Mouse (Mus musculus) intestine, embryonic 14.5 days (tissue): ENCODE results near the gene Hectd1. TPM values are rescaled to one million over a fixed set of nuclear protein-coding genes. Genes with fewer than 3 reads are reported as not detected.

Source experiments
- ATAC-seq: fragments of 200-750 bp; cut with Nextera tagmentation; replicated peaks from 2 replicates; pipeline ENCODE4 v1.8.0; 2017; ENCODE audit warnings: low read depth, moderate number of reproducible peaks, moderate TSS enrichment, moderate library complexity; ENCODE audit not compliant: low FRiP score, low TSS enrichment
- DNase-seq: peaks from one replicate; pipeline ENCODE4 v3.0.0-alpha.2; 2018; ENCODE audit warnings: low spot score
- H3K27ac ChIP-seq: fragments of 300-500 bp; sonication (generic); 2 replicates; pipeline ENCODE4 v1.5.1; 2014; ENCODE audit warnings: low read depth, mild to moderate bottlenecking, control low read depth
- H3K27me3 ChIP-seq: fragments of 300-500 bp; sonication (generic); replicated peaks from 2 replicates; pipeline ENCODE4 v1.6.1; 2014; ENCODE audit warnings: low read length, control low read depth; ENCODE audit not compliant: control insufficient read depth, insufficient read depth
- H3K36me3 ChIP-seq: fragments of 300-500 bp; sonication (generic); 2 replicates; pipeline ENCODE4 v1.6.1; 2014; ENCODE audit warnings: low read length, control low read depth; ENCODE audit not compliant: control insufficient read depth, insufficient read depth
- H3K4me1 ChIP-seq: fragments of 300-500 bp; sonication (generic); replicated peaks from 2 replicates; pipeline ENCODE4 v1.6.1; 2014; ENCODE audit warnings: low read length, control low read depth, mixed read lengths; ENCODE audit not compliant: control insufficient read depth, insufficient read depth
- H3K4me2 ChIP-seq: fragments of 300-500 bp; sonication (generic); 2 replicates; pipeline ENCODE4 v1.6.1; 2014; ENCODE audit warnings: low read length
- H3K4me3 ChIP-seq: fragments of 300-500 bp; sonication (generic); 2 replicates; pipeline ENCODE4 v1.5.1; 2014; ENCODE audit warnings: low read depth, low read length, control low read depth, mixed read lengths
- H3K9ac ChIP-seq: fragments of 300-500 bp; sonication (generic); 2 replicates; pipeline ENCODE4 v1.6.1; 2014; ENCODE audit warnings: mild to moderate bottlenecking, low read length
- H3K9me3 ChIP-seq: fragments of 300-500 bp; sonication (generic); 2 replicates; pipeline ENCODE4 v1.6.1; 2016; ENCODE audit warnings: low read length, control low read depth; ENCODE audit not compliant: control insufficient read depth
- WGBS: fragments of 180-500 bp; shearing (Covaris S2); extraction: QIAGEN DNeasy Blood & Tissue Kit; methylation state at CpG from one replicate; pipeline ENCODE4 v1.1.7; 2014; 5-methylcytosine and 5-hydroxymethylcytosine counted together
- polyA plus RNA-seq: library from polyadenylated mRNA; unstranded; fragments of >200 nt; fragmentation: Nextera tagmentation; extraction: Ambion mirVana; gene quantifications from 2 replicates; pipeline ENCODE4 v1.2.1, GENCODE M21; 2014

Hectd1 gene
- polyA plus RNA-seq, 1 experiment from 2014 or later = 41.1 TPM

- DNase-seq = no peak
- Histone ChIP-seq H3K4me1 (peaks cover 16% of the 10 kb centered on the region), H3K27ac (no peak overlapping the region), H3K36me3 (no peaks in the 10 kb centered on the region), H3K4me2 (no peak overlapping the region), H3K4me3 (no peak overlapping the region), H3K27me3 (no peaks in the 10 kb centered on the region), H3K9ac (no peak overlapping the region), H3K9me3 (no peaks in the 10 kb centered on the region)
- 85% methylated on average over 13 of the region's 13 CpGs for WGBS
- ATAC-seq = no peak
Measured at GRCm38 (mm10) chr12:51831931-51832330, 2.6 kb upstream of the Hectd1 start.

- ATAC-seq = no peak
- WGBS = 85% methylated on average over 3 of the region's 3 CpGs
- no peak for DNase-seq
- Histone ChIP-seq H3K4me2 (no peak overlapping the region), H3K27ac (no peak overlapping the region), H3K9ac (no peak overlapping the region), H3K4me1 (peaks cover 16% of the 10 kb centered on the region), H3K9me3 (no peaks in the 10 kb centered on the region), H3K36me3 (0 out of 2 replicates have a peak, but pooled peaks cover 4% of the 10 kb centered on the region), H3K4me3 (no peak overlapping the region), H3K27me3 (no peaks in the 10 kb centered on the region)
Measured at GRCm38 (mm10) chr12:51831296-51831695, 2.0 kb upstream of the Hectd1 start.

GRCm38 (mm10) chr12:51830671-51831070 is 1.3 kb upstream of the Hectd1 start:
- H3K4me2 ChIP-seq = peak overlapping the region; percentile 69
- H3K9me3 ChIP-seq = no peaks in the 10 kb centered on the region
- ATAC-seq = no peak
- H3K27me3 ChIP-seq = no peaks in the 10 kb centered on the region
- 0 out of 2 replicates have a peak, but pooled peaks cover 8% of the 10 kb centered on the region for H3K36me3 ChIP-seq
- H3K9ac ChIP-seq = no peak overlapping the region
- H3K4me3 ChIP-seq = no peak overlapping the region
- WGBS = 94% methylated on average over 1 of the region's 1 CpGs
- no peak for DNase-seq
- no peak overlapping the region for H3K27ac ChIP-seq
- H3K4me1 ChIP-seq = peaks cover 16% of the 10 kb centered on the region

- H3K36me3 ChIP-seq = peaks cover 12% of the 10 kb centered on the region
- peak overlapping the region; percentile 92 for H3K4me3 ChIP-seq
- ATAC-seq (no peak), DNase-seq (no peak)
- no peaks in the 10 kb centered on the region for H3K27me3 ChIP-seq
- peaks cover 16% of the 10 kb centered on the region for H3K4me1 ChIP-seq
- H3K9me3 ChIP-seq = no peaks in the 10 kb centered on the region
- WGBS = 2% methylated on average over 12 of the region's 12 CpGs
- H3K27ac ChIP-seq = peak overlapping the region; percentile 100
- peak overlapping the region; percentile 99 for H3K9ac ChIP-seq
- H3K4me2 ChIP-seq = peak overlapping the region; percentile 69
Measured at GRCm38 (mm10) chr12:51830077-51830402, 704 bp upstream of the Hectd1 start.

GRCm38 (mm10) chr12:51828716-51829289 is 533 bp downstream of the Hectd1 start:
- peak overlapping the region; percentile 99 for H3K9ac ChIP-seq
- H3K4me2 ChIP-seq = peak overlapping the region; percentile 75
- peaks cover 16% of the 10 kb centered on the region for H3K4me1 ChIP-seq
- WGBS = under 1% methylated on average over 59 of the region's 66 CpGs
- peak; percentile 94 for DNase-seq
- peaks cover 20% of the 10 kb centered on the region for H3K36me3 ChIP-seq
- peak; percentile 21 for ATAC-seq
- H3K9me3 ChIP-seq = no peaks in the 10 kb centered on the region
- H3K27me3 ChIP-seq = no peaks in the 10 kb centered on the region
- peak overlapping the region; percentile 100 for H3K27ac ChIP-seq
- peak overlapping the region; percentile 92 for H3K4me3 ChIP-seq

GRCm38 (mm10) chr12:51827958-51828650 is 1.2 kb downstream of the Hectd1 start:
- Histone ChIP-seq H3K4me2 (peak overlapping the region; percentile 75), H3K9me3 (no peaks in the 10 kb centered on the region), H3K36me3 (peaks cover 20% of the 10 kb centered on the region), H3K9ac (peak overlapping the region; percentile 99), H3K4me3 (peak overlapping the region; percentile 92), H3K27me3 (no peaks in the 10 kb centered on the region), H3K4me1 (peaks cover 16% of the 10 kb centered on the region), H3K27ac (peak overlapping the region; percentile 100)
- ATAC-seq (no peak), DNase-seq (no peak)
- WGBS = 20% methylated on average over 6 of the region's 6 CpGs

GRCm38 (mm10) chr12:51825338-51825737 is 4.0 kb downstream of the Hectd1 start:
- H3K9me3 ChIP-seq = no peaks in the 10 kb centered on the region
- no peak overlapping the region for H3K4me2 ChIP-seq
- WGBS = 87% methylated on average over 2 of the region's 2 CpGs
- no peak overlapping the region for H3K4me3 ChIP-seq
- ATAC-seq = no peak
- DNase-seq = no peak
- no peak overlapping the region for H3K27ac ChIP-seq
- H3K4me1 ChIP-seq = peaks cover 14% of the 10 kb centered on the region
- peaks cover 20% of the 10 kb centered on the region for H3K36me3 ChIP-seq
- no peaks in the 10 kb centered on the region for H3K27me3 ChIP-seq
- no peak overlapping the region for H3K9ac ChIP-seq

- peaks cover 23% of the 10 kb centered on the region for H3K36me3 ChIP-seq
- H3K9ac ChIP-seq = no peak overlapping the region
- no peak overlapping the region for H3K4me3 ChIP-seq
- 96% methylated on average over 5 of the region's 5 CpGs for WGBS
- ATAC-seq = no peak
- H3K4me1 ChIP-seq = peaks cover 12% of the 10 kb centered on the region
- H3K4me2 ChIP-seq = no peak overlapping the region
- no peak overlapping the region for H3K27ac ChIP-seq
- H3K9me3 ChIP-seq = no peaks in the 10 kb centered on the region
- no peaks in the 10 kb centered on the region for H3K27me3 ChIP-seq
- no peak for DNase-seq
Measured at GRCm38 (mm10) chr12:51823311-51823710, 6.0 kb downstream of the Hectd1 start.

- WGBS = 88% methylated on average over 2 of the region's 2 CpGs
- H3K4me2 ChIP-seq = no peak overlapping the region
- H3K27me3 ChIP-seq = no peaks in the 10 kb centered on the region
- H3K9ac ChIP-seq = no peak overlapping the region
- no peak overlapping the region for H3K4me3 ChIP-seq
- no peaks in the 10 kb centered on the region for H3K9me3 ChIP-seq
- no peak for ATAC-seq
- H3K27ac ChIP-seq = no peak overlapping the region
- H3K4me1 ChIP-seq = peaks cover 14% of the 10 kb centered on the region
- DNase-seq = no peak
- H3K36me3 ChIP-seq = peaks cover 23% of the 10 kb centered on the region
Measured at GRCm38 (mm10) chr12:51822861-51823260, 6.5 kb downstream of the Hectd1 start.
